Mouse (Mus musculus): ENCODE measurements around the gene Defb30.

- no peak for TF ChIP-seq POLR2A (IDR thresholded peaks at IDR 0.05; ENCODE audit: borderline replicate concordance, extremely low read depth, low read depth, low read length)
- no peak for TF ChIP-seq CTCF (IDR thresholded peaks at IDR 0.05; ENCODE audit: insufficient read depth, low read length)
These were observed 36.7 kb downstream of the Defb30 start for GRCm38 (mm10) chr14:63013082-63013481.

All from lung, adult 2 months (tissue).